Mouse (Mus musculus) neural tube, embryonic 15.5 days (tissue): Measurements from ENCODE around the gene Mov10l1. TPM values are rescaled to one million over a fixed set of nuclear protein-coding genes. Genes with fewer than 3 reads are reported as not detected.

Source experiments
- ATAC-seq: fragments of 200-750 bp; cut with Nextera tagmentation; 2 replicates; pipeline ENCODE4 v1.8.0; 2017; ENCODE audit warnings: mild to moderate bottlenecking, moderate TSS enrichment, moderate library complexity; ENCODE audit not compliant: low FRiP score
- H3K27ac ChIP-seq: fragments of 300-500 bp; sonication (generic); replicated peaks from 2 replicates; pipeline ENCODE4 v1.5.1; 2015; ENCODE audit warnings: mild to moderate bottlenecking, inconsistent platforms
- H3K27me3 ChIP-seq: fragments of 300-500 bp; sonication (generic); replicated peaks from 2 replicates; pipeline ENCODE4 v1.6.1; 2015; ENCODE audit warnings: inconsistent platforms
- H3K36me3 ChIP-seq: fragments of 300-500 bp; sonication (generic); 2 replicates; pipeline ENCODE4 v1.6.1; 2015; ENCODE audit warnings: inconsistent platforms
- H3K4me1 ChIP-seq: fragments of 300-500 bp; sonication (generic); 2 replicates; pipeline ENCODE4 v1.6.1; 2015; ENCODE audit warnings: inconsistent platforms
- H3K4me2 ChIP-seq: fragments of 300-500 bp; sonication (generic); 2 replicates; pipeline ENCODE4 v1.6.1; 2015; ENCODE audit warnings: inconsistent platforms, mild to moderate bottlenecking, moderate library complexity
- H3K4me3 ChIP-seq: fragments of 300-500 bp; sonication (generic); replicated peaks from 2 replicates; pipeline ENCODE4 v1.5.1; 2015; ENCODE audit warnings: mild to moderate bottlenecking, inconsistent platforms
- H3K9ac ChIP-seq: fragments of 300-500 bp; sonication (generic); replicated peaks from 2 replicates; pipeline ENCODE4 v1.6.1; 2015; ENCODE audit warnings: mild to moderate bottlenecking, inconsistent platforms
- H3K9me3 ChIP-seq: fragments of 300-500 bp; sonication (generic); replicated peaks from 2 replicates; pipeline ENCODE4 v1.6.1; 2016; ENCODE audit warnings: inconsistent platforms
- WGBS: fragments of 180-500 bp; shearing (Covaris S2); methylation state at CpG from one replicate; pipeline ENCODE4 v1.1.7; 2015; ENCODE audit warnings: mixed read lengths; 5-methylcytosine and 5-hydroxymethylcytosine counted together
- polyA plus RNA-seq: library from polyadenylated mRNA; unstranded; fragments of >200 nt; fragmentation: Nextera tagmentation; extraction: Ambion mirVana; gene quantifications from 2 replicates; pipeline ENCODE4 v1.2.1, GENCODE M21; 2015

Gene Mov10l1
- polyA plus RNA-seq, 1 experiment from 2014 or later = not detected

- Histone ChIP-seq H3K27me3 (no peaks in the 10 kb centered on the region), H3K36me3 (no peaks in the 10 kb centered on the region), H3K4me3 (no peak overlapping the region), H3K9ac (no peak overlapping the region), H3K4me2 (no peak overlapping the region), H3K4me1 (no peaks in the 10 kb centered on the region), H3K9me3 (no peaks in the 10 kb centered on the region), H3K27ac (no peak overlapping the region)
- 98% methylated on average over 2 of the region's 2 CpGs for WGBS
- ATAC-seq = no peak
Measured at GRCm38 (mm10) chr15:88964070-88964578, 18.6 kb upstream of the Mov10l1 start.

DNA sequence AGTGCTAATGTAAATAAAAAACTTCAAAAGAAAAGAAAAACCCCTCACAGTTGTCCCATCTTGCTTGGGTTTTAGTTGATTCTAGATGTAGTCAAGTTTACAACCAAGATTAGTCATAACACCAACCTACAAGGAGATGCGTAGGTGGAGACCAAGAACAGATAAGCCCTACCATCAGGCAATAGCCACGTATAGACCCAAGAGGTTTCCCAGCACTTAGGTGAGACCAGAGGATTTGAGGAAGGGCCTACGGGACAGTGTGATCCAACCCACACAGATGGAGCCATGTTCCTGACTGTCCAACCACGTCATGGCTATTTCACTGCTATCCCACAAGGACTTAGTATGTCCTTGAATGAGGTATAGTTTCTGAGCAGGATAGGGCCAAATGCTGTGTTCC lies 10.4 kb upstream of the Mov10l1 start:
- no peak overlapping the region for H3K27ac ChIP-seq
- no peaks in the 10 kb centered on the region for H3K27me3 ChIP-seq
- no peak overlapping the region for H3K9ac ChIP-seq
- H3K4me1 ChIP-seq = no peaks in the 10 kb centered on the region
- WGBS = 94% methylated on average over 4 of the region's 4 CpGs
- ATAC-seq = no peak
- H3K4me2 ChIP-seq = no peak overlapping the region
- no peaks in the 10 kb centered on the region for H3K36me3 ChIP-seq
- no peaks in the 10 kb centered on the region for H3K9me3 ChIP-seq
- no peak overlapping the region for H3K4me3 ChIP-seq

- peak within 1 kb of the TSS; percentile 20; the same call in 1 of the 2 replicates for H3K4me2 ChIP-seq
- 22% methylated on average over 10 of the region's 10 CpGs for WGBS
Measured at GRCm38 (mm10) chr15:88978281-88979137, 4.2 kb upstream of the Mov10l1 start, which contains the start of gene Mlc1. TSS of gene Mlc1 (minus strand) at chr15:88979007.

DNA sequence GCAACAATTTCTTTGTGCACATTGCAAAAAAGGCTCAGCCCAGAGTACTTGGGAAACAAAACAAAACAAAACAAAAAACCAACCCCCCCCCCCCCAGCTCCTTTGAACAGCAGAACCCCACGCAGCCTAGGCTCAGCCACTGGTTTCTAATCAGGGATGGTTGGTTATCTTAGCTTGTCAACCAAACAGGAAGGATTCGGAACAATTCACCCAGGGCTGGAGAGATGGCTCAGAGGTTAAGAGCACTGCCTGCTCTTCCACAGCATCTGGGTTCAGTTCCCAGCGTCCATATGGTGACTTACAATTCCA lies 3.6 kb upstream of the Mov10l1 start:
- no peaks in the 10 kb centered on the region for H3K27me3 ChIP-seq
- H3K27ac ChIP-seq = peak overlapping the region; percentile 77
- WGBS = 19% methylated on average over 3 of the region's 3 CpGs
- H3K4me3 ChIP-seq = no peak overlapping the region
- H3K9ac ChIP-seq = no peak overlapping the region
- H3K36me3 ChIP-seq = no peaks in the 10 kb centered on the region
- no peak overlapping the region for H3K4me2 ChIP-seq
- no peaks in the 10 kb centered on the region for H3K4me1 ChIP-seq
- no peak for ATAC-seq
- no peaks in the 10 kb centered on the region for H3K9me3 ChIP-seq

More at GRCm38 (mm10) chr15:88978281-88979137, 4.2 kb upstream of the Mov10l1 start, which contains the start of gene Mlc1:
- peak; percentile 83 for ATAC-seq
- Histone ChIP-seq H3K9me3 (no peaks in the 10 kb centered on the region), H3K4me3 (peak within 1 kb of the TSS; percentile 19), H3K36me3 (no peaks in the 10 kb centered on the region), H3K27ac (peak within 1 kb of the TSS; percentile 77), H3K9ac (no peak within 1 kb of the TSS), H3K4me1 (no peaks in the 10 kb centered on the region), H3K27me3 (no peaks in the 10 kb centered on the region)

DNA sequence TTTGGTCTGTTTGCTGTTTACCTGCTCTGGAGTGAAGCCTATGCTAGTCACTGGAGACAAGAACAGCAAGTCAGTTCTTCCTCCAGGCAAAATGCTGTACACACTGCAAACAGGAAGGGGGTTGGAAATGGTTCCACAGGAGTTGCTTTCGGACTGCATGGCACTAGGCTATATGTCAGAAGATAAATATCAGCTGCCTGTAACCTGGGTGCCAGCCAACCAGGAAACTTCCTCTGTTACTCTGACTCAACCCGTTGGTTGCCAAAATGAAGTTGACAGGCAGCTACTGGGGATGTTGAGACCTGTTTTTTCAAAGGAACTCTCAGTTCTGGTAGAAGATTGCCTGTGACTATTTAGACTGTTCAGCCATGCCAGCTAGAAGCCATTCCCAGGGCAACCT lies 6.5 kb downstream of the Mov10l1 start:
- WGBS = 68% methylated on average over 2 of the region's 2 CpGs
- no peak for ATAC-seq

DNA sequence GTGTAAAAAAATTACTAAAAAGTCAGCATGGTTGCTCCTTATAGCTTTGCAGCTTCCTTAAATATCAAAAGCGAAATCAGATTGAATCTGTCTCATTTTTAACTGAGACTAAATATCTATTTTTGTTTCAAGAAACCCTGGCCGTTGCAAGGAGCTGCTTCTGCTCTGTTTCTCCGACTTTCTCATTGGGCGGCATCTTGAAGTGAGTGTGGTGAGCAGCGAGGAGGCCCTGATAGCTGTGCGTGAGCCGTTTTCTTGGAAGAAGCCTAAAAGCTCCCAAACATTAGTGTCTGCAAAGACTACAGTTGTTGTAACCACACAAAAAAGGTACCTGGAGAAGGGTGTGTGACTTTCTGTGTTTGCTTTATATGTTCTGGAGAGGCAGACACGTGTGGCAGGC lies 15.9 kb downstream of the Mov10l1 start:
- no peaks in the 10 kb centered on the region for H3K4me1 ChIP-seq
- H3K9me3 ChIP-seq = no peaks in the 10 kb centered on the region
- ATAC-seq = no peak
- H3K27me3 ChIP-seq = no peaks in the 10 kb centered on the region
- H3K4me2 ChIP-seq = no peak overlapping the region
- H3K27ac ChIP-seq = no peak overlapping the region
- H3K4me3 ChIP-seq = no peak overlapping the region
- no peak overlapping the region for H3K9ac ChIP-seq
- 84% methylated on average over 8 of the region's 8 CpGs for WGBS
- H3K36me3 ChIP-seq = no peaks in the 10 kb centered on the region

More for the DNA sequence above, 6.5 kb downstream of the Mov10l1 start:
- Histone ChIP-seq H3K27ac (no peak overlapping the region), H3K4me1 (no peaks in the 10 kb centered on the region), H3K36me3 (no peaks in the 10 kb centered on the region), H3K9me3 (no peaks in the 10 kb centered on the region), H3K9ac (no peak overlapping the region), H3K4me2 (no peak overlapping the region), H3K27me3 (no peaks in the 10 kb centered on the region), H3K4me3 (no peak overlapping the region)

GRCm38 (mm10) chr15:88999124-88999523 lies 16.4 kb downstream of the Mov10l1 start:
- H3K36me3 ChIP-seq = no peaks in the 10 kb centered on the region
- H3K9me3 ChIP-seq = no peaks in the 10 kb centered on the region
- 78% methylated on average over 2 of the region's 2 CpGs for WGBS
- H3K4me2 ChIP-seq = no peak overlapping the region
- no peak for ATAC-seq
- no peak overlapping the region for H3K27ac ChIP-seq
- no peak overlapping the region for H3K9ac ChIP-seq
- H3K27me3 ChIP-seq = no peaks in the 10 kb centered on the region
- no peak overlapping the region for H3K4me3 ChIP-seq
- H3K4me1 ChIP-seq = no peaks in the 10 kb centered on the region

GRCm38 (mm10) chr15:89000367-89000766 lies 17.7 kb downstream of the Mov10l1 start:
- H3K9ac ChIP-seq = no peak overlapping the region
- H3K4me2 ChIP-seq = no peak overlapping the region
- no peaks in the 10 kb centered on the region for H3K27me3 ChIP-seq
- 78% methylated on average over 2 of the region's 2 CpGs for WGBS
- no peaks in the 10 kb centered on the region for H3K36me3 ChIP-seq
- H3K27ac ChIP-seq = no peak overlapping the region
- no peaks in the 10 kb centered on the region for H3K4me1 ChIP-seq
- ATAC-seq = no peak
- H3K9me3 ChIP-seq = no peaks in the 10 kb centered on the region
- no peak overlapping the region for H3K4me3 ChIP-seq

- WGBS = 62% methylated on average over 3 of the region's 3 CpGs
- H3K36me3 ChIP-seq = no peaks in the 10 kb centered on the region
- H3K9me3 ChIP-seq = no peaks in the 10 kb centered on the region
- H3K9ac ChIP-seq = no peak overlapping the region
- H3K27me3 ChIP-seq = no peaks in the 10 kb centered on the region
- no peak overlapping the region for H3K4me2 ChIP-seq
- no peak overlapping the region for H3K4me3 ChIP-seq
- ATAC-seq = no peak
- H3K27ac ChIP-seq = no peak overlapping the region
- no peaks in the 10 kb centered on the region for H3K4me1 ChIP-seq
Measured at GRCm38 (mm10) chr15:89001245-89001644, 18.5 kb downstream of the Mov10l1 start.

DNA sequence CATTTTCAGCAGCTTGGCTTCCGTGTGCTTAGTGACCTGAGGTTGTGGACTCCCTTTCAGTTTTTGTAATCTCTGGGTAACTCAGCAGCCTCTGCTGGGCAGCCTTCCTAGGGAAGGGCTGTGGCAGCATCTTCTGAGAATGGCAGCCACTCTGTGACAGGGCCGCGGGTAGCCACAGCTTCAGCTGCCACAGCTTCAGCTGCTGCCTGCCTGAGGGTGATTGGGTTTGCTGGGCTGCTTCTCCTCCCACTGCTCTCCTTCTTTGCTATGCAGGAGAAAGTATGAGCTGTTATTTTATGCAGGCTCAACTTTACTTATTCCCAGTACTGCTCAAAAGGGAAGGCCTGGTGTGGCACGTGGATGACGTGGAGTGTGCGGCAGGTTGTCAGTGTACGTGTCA lies 24.3 kb downstream of the Mov10l1 start:
- no peak overlapping the region for H3K27ac ChIP-seq
- H3K36me3 ChIP-seq = no peaks in the 10 kb centered on the region
- H3K9me3 ChIP-seq = no peaks in the 10 kb centered on the region
- H3K4me3 ChIP-seq = no peak overlapping the region
- no peak for ATAC-seq
- no peak overlapping the region for H3K9ac ChIP-seq
- no peak overlapping the region for H3K4me2 ChIP-seq
- 91% methylated on average over 7 of the region's 7 CpGs for WGBS
- H3K4me1 ChIP-seq = no peaks in the 10 kb centered on the region
- no peaks in the 10 kb centered on the region for H3K27me3 ChIP-seq

DNA sequence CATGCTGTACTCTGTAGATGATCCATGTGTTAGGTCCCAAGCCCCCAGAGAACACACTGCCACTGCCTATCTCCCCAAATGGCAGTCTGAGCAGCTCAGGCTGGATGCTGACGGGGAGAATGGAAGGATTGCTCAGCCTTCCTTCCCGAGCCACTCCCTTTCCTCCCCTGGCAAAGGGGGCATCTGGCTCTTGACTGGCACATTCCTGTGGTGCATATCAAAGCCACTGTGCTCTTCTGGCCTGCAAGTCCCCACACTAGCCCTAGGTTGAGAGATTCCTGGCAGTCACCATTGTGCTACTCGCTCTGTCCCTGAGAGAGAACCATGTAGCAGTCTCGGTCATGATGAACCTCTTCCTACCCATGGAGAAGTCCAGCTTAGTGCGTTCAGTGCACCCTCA lies 25.1 kb downstream of the Mov10l1 start:
- H3K27ac ChIP-seq = no peak overlapping the region
- no peak for ATAC-seq
- H3K4me3 ChIP-seq = no peak overlapping the region
- H3K4me1 ChIP-seq = no peaks in the 10 kb centered on the region
- WGBS = 87% methylated on average over 5 of the region's 5 CpGs
- no peaks in the 10 kb centered on the region for H3K27me3 ChIP-seq
- H3K36me3 ChIP-seq = no peaks in the 10 kb centered on the region
- H3K4me2 ChIP-seq = no peak overlapping the region
- H3K9ac ChIP-seq = no peak overlapping the region
- H3K9me3 ChIP-seq = no peaks in the 10 kb centered on the region

- no peak overlapping the region for H3K4me2 ChIP-seq
- ATAC-seq = no peak
- 90% methylated on average over 3 of the region's 3 CpGs for WGBS
Measured at GRCm38 (mm10) chr15:89016722-89017121, 34.0 kb downstream of the Mov10l1 start.

More at GRCm38 (mm10) chr15:89016722-89017121, 34.0 kb downstream of the Mov10l1 start:
- Histone ChIP-seq H3K27me3 (no peaks in the 10 kb centered on the region), H3K4me1 (no peaks in the 10 kb centered on the region), H3K4me3 (no peak overlapping the region), H3K27ac (no peak overlapping the region), H3K9me3 (no peaks in the 10 kb centered on the region), H3K36me3 (no peaks in the 10 kb centered on the region), H3K9ac (no peak overlapping the region)
